In genomic region chr5:150025326-150025725, GRCm38 (mm10) we compare ENCODE assay signal across 26 mouse cellular contexts. TPM values are rescaled to one million over a fixed set of nuclear protein-coding genes. Genes with fewer than 3 reads are reported as not detected.
A peak's percentile ranks its signal among the peaks of the same experiment; 100 is the strongest.
DNase-seq lines count a peak whose midpoint lies in the region.
"Had no signal": no experiment of that assay in that cellular context is flagged by ENCODE, and none has a peak within 500 bp of the region (broad histone marks: within the 10 kb centered on the region; RNA-seq: fewer than 3 reads in every experiment).

No protein-coding gene starts in this region.

- no peaks in the 10 kb centered on the region for H3K27me3 ChIP-seq in heart, embryonic 10.5 days (ENCODE audit: insufficient read depth, poor library complexity, severe bottlenecking)
- H3K27me3 ChIP-seq: Patski had no signal

- no peaks in the 10 kb centered on the region for H3K36me3 ChIP-seq in heart, embryonic 10.5 days
- H3K36me3 ChIP-seq: G1E had no signal

- H3K4me3 ChIP-seq in heart, embryonic 10.5 days = no peak overlapping the region

- DNase-seq in heart, adult 11 months = peak; percentile 71
- DNase-seq in heart, adult 8-10 months (ENCODE audit: low spot score) = no peak
- DNase-seq in heart, embryonic 10.5 days (ENCODE audit: low spot score) = peak; percentile 60
- DNase-seq in heart, adult 9 months (ENCODE audit: low spot score in 2 of 2) = no peak
- DNase-seq in brain, adult 2 months (ENCODE audit: low read depth, low spot score) = peak; percentile 13
- DNase-seq in gastrocnemius, postnatal 10 days = no peak
- DNase-seq: adrenal gland, adult 2 months; adrenal gland, adult 8-10 months; adrenal gland, postnatal 10 days; adrenal gland, postnatal 14 days; adrenal gland, postnatal 25 days; adrenal gland, postnatal 36 days; B cell, adult 2 months; cerebellum, adult 11 months; cerebellum, adult 11-12 months; cerebellum, adult 18-20 months; cerebellum, adult 2 months had no signal

- 91% methylated on average over 15 of the region's 15 CpGs for WGBS in heart, embryonic 10.5 days

- H3K27ac ChIP-seq in heart, embryonic 10.5 days = no peak overlapping the region

- no peaks in the 10 kb centered on the region for H3K4me1 ChIP-seq in heart, embryonic 10.5 days

- H3K9me3 ChIP-seq in heart, embryonic 10.5 days = no peaks in the 10 kb centered on the region

RNA-seq across cellular contexts. Expression of gene Rxfp2, which starts 6.9 kb away (rescaled TPM):
- total RNA-seq in heart, adult 8-10 months (2022) = not detected
- 0.36 and 0.59 TPM in 2 replicates for polyA plus RNA-seq in heart, embryonic 10.5 days (2016; fragmentation: Nextera tagmentation; extraction: Ambion mirVana)
- total RNA-seq in gastrocnemius, postnatal 10 days (2021) = not detected
- total RNA-seq: adrenal gland, adult 18-20 months; adrenal gland, adult 2 months; adrenal gland, adult 8-10 months; adrenal gland, postnatal 10 days; adrenal gland, postnatal 25 days; adrenal gland, postnatal 36 days; CH12.LX; ES-E14; MEL had no signal
- polyA plus RNA-seq: activated CD4-positive, CD25-positive, alpha-beta regulatory T cell, adult 4 months; C2C12; CD4-positive, CD25-positive, alpha-beta regulatory T cell, adult 4 months; G1E; Patski had no signal

Comparison
In these comparisons a context has a peak if more than half of its experiments do, and no peak if none do; other contexts are left out.
1. DNase-seq: peak in heart, adult 11 months (single experiment), heart, embryonic 10.5 days (single experiment) and brain, adult 2 months (single experiment); none in heart, adult 8-10 months (single experiment), heart, adult 9 months (0 of 2) and gastrocnemius, postnatal 10 days (single experiment).